Mouse (Mus musculus) hindbrain, embryonic 11.5 days (tissue): ENCODE data around the gene Ap4b1. TPM values are rescaled to one million over a fixed set of nuclear protein-coding genes. Genes with fewer than 3 reads are reported as not detected.

Experiments used
- ATAC-seq: fragments of 200-750 bp; cut with Nextera tagmentation; 2 replicates; pipeline ENCODE4 v1.8.0; 2017; ENCODE audit warnings: mild to moderate bottlenecking, moderate TSS enrichment, moderate library complexity; ENCODE audit not compliant: low FRiP score
- DNase-seq: peaks from one replicate; pipeline ENCODE4 v3.0.0-alpha.2; 2015; ENCODE audit warnings: low spot score
- H3K27ac ChIP-seq: fragments of 300-500 bp; sonication (generic); 2 replicates; pipeline ENCODE4 v1.5.1; 2014; ENCODE audit warnings: mild to moderate bottlenecking, low read depth, low read length
- H3K27me3 ChIP-seq: fragments of 300-500 bp; sonication (generic); 2 replicates; pipeline ENCODE4 v1.6.1; 2014; ENCODE audit warnings: mild to moderate bottlenecking, low read length, moderate library complexity, mixed read lengths; ENCODE audit not compliant: control insufficient read depth, insufficient read depth
- H3K36me3 ChIP-seq: fragments of 300-500 bp; sonication (generic); 2 replicates; pipeline ENCODE4 v1.6.1; 2014; ENCODE audit warnings: mild to moderate bottlenecking, low read length, moderate library complexity, mixed read lengths; ENCODE audit not compliant: control insufficient read depth, insufficient read depth
- H3K4me1 ChIP-seq: fragments of 300-500 bp; sonication (generic); replicated peaks from 2 replicates; pipeline ENCODE4 v1.6.1; 2014; ENCODE audit warnings: low read length, mixed read lengths; ENCODE audit not compliant: control insufficient read depth, insufficient read depth
- H3K4me2 ChIP-seq: fragments of 300-500 bp; sonication (generic); replicated peaks from 2 replicates; pipeline ENCODE4 v1.6.1; 2014; ENCODE audit warnings: mild to moderate bottlenecking, low read depth, low read length
- H3K4me3 ChIP-seq: fragments of 300-500 bp; sonication (generic); 2 replicates; pipeline ENCODE4 v1.5.1; 2014; ENCODE audit warnings: low read depth, low read length
- H3K9ac ChIP-seq: fragments of 300-500 bp; sonication (generic); 2 replicates; pipeline ENCODE4 v1.6.1; 2014; ENCODE audit warnings: low read depth, low read length
- H3K9me3 ChIP-seq: fragments of 300-500 bp; sonication (generic); 2 replicates; pipeline ENCODE4 v1.6.1; 2016; ENCODE audit warnings: low read length; ENCODE audit not compliant: control insufficient read depth
- WGBS: fragments of 180-500 bp; shearing (Covaris S2); extraction: QIAGEN DNeasy Blood & Tissue Kit; methylation state at CpG from one replicate; pipeline ENCODE4 v1.1.7; 2014; 5-methylcytosine and 5-hydroxymethylcytosine counted together
- polyA plus RNA-seq: library from polyadenylated mRNA; unstranded; fragments of >200 nt; fragmentation: Nextera tagmentation; extraction: Ambion mirVana; gene quantifications from 2 replicates; pipeline ENCODE4 v1.2.1, GENCODE M21; 2014

The Ap4b1 gene
- polyA plus RNA-seq, 1 experiment from 2014 or later, result 24.7 TPM

DNA sequence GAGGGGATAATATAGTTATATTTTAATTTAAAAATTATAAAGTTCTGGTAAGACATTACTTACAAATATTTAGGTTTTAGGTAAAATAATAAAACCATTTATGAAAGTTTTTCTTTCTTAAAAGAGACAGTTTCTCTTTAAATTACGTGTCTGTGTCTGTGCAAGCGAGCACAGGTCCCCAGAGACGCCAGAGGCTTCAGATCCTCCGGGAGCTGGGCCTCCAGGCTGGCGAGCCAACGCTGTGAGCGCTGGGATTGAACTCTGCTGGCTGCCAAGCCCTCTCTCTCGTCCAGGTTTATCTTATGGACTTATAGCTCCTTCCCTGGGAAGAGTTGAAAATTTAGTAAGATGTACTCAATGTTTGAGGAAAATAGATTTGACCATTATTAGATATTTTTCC is 44.5 kb downstream of the Ap4b1 start:
- DNase-seq, result no peak
- Histone ChIP-seq H3K9me3 (no peaks in the 10 kb centered on the region), H3K4me1 (no peaks in the 10 kb centered on the region), H3K9ac (no peak overlapping the region), H3K4me3 (no peak overlapping the region), H3K4me2 (no peak overlapping the region), H3K27ac (no peak overlapping the region), H3K36me3 (no peaks in the 10 kb centered on the region), H3K27me3 (no peaks in the 10 kb centered on the region)
- WGBS, result 73% methylated on average over 8 of the region's 8 CpGs
- ATAC-seq, result no peak

GRCm38 (mm10) chr3:103857036-103857805 is 47.9 kb downstream of the Ap4b1 start:
- DNase-seq, result no peak
- no peak overlapping the region for H3K9ac ChIP-seq

DNA sequence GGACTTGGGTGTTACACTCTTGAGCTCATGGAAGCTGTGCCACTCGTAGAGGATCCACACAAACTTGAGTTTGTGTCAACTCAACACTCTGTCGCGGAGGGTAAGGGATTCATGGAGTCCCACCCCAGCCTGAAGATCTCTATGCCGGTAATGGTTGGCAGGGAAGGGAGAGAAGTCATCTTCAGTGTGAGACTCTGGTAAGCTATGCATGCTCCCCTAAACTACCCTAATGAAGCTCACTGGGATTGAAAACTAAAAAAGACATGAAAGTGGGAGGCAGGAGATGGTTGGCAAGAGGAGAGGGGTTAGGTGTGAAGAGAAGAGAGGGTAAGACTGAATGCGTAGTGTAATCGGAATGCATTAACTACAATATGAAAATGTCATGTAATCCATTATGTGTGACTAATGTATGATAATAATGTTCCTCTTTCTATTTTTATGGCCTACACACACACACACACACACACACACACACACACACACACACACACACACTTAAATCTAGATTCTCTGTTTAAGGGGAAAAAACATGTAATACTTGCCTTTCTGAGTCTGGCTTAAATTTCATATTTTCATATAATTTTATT is 48.8 kb downstream of the Ap4b1 start:
- Histone ChIP-seq H3K9ac (no peak overlapping the region), H3K4me1 (no peaks in the 10 kb centered on the region), H3K4me2 (no peak overlapping the region), H3K27ac (no peak overlapping the region), H3K27me3 (no peaks in the 10 kb centered on the region), H3K9me3 (no peaks in the 10 kb centered on the region), H3K36me3 (no peaks in the 10 kb centered on the region), H3K4me3 (no peak overlapping the region)
- DNase-seq (no peak), ATAC-seq (no peak)
- WGBS, result 93% methylated on average over 6 of the region's 6 CpGs

More at GRCm38 (mm10) chr3:103857036-103857805, 47.9 kb downstream of the Ap4b1 start:
- Histone ChIP-seq H3K4me2 (no peak overlapping the region), H3K4me1 (no peaks in the 10 kb centered on the region), H3K27ac (no peak overlapping the region), H3K9me3 (no peaks in the 10 kb centered on the region), H3K36me3 (no peaks in the 10 kb centered on the region), H3K4me3 (no peak overlapping the region), H3K27me3 (no peaks in the 10 kb centered on the region)
- 90% methylated on average over 7 of the region's 7 CpGs for WGBS
- no peak for ATAC-seq

GRCm38 (mm10) chr3:103858881-103859801 is 49.8 kb downstream of the Ap4b1 start, which contains the start of gene Ptpn22:
Gene Ptpn22, plus strand, starts transcription at chr3:103859795.
- no peaks in the 10 kb centered on the region for H3K4me1 ChIP-seq
- H3K9me3 ChIP-seq, result no peaks in the 10 kb centered on the region
- no peak within 1 kb of the TSS for H3K27ac ChIP-seq
- H3K9ac ChIP-seq, result no peak within 1 kb of the TSS
- H3K4me3 ChIP-seq, result no peak within 1 kb of the TSS
- no peaks in the 10 kb centered on the region for H3K36me3 ChIP-seq
- no peaks in the 10 kb centered on the region for H3K27me3 ChIP-seq
- H3K4me2 ChIP-seq, result no peak within 1 kb of the TSS
- no peak for ATAC-seq
- WGBS, result 80% methylated on average over 12 of the region's 12 CpGs
- no peak for DNase-seq

GRCm38 (mm10) chr3:103859851-103860391 is 50.6 kb downstream of the Ap4b1 start:
- Histone ChIP-seq H3K9ac (no peak overlapping the region), H3K27me3 (no peaks in the 10 kb centered on the region), H3K27ac (no peak overlapping the region), H3K4me1 (no peaks in the 10 kb centered on the region), H3K9me3 (no peaks in the 10 kb centered on the region), H3K4me2 (no peak overlapping the region), H3K36me3 (no peaks in the 10 kb centered on the region), H3K4me3 (no peak overlapping the region)
- WGBS, result 86% methylated on average over 6 of the region's 6 CpGs
- ATAC-seq, result no peak
- DNase-seq, result no peak

DNA sequence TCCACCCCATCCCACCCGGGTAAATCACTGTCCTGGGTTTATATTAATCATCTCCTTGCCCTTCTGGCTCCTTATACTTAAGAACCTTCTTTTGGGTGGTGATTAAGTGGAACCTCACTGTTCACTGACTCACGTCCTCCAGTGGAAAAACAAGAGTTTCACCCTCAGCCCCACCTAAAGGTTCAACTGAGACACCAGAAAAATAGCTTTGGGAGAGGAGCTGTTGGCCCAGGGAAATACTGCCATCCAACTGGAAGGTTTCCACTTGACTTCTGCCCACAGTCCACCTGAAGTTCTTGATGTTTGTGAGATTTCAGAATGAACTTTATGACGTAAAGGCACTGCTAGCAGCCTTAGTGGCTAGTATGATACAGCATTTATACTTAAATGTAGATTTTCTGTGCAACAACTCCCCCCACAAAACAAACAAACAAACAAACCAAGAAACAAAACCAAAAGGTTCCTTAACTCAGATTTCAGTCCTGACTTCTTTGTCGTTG is 53.5 kb downstream of the Ap4b1 start:
- ATAC-seq, result no peak
- H3K9me3 ChIP-seq, result no peaks in the 10 kb centered on the region
- H3K4me1 ChIP-seq, result no peaks in the 10 kb centered on the region
- no peaks in the 10 kb centered on the region for H3K36me3 ChIP-seq
- H3K9ac ChIP-seq, result no peak overlapping the region
- WGBS, result 86% methylated on average over 4 of the region's 4 CpGs
- H3K27ac ChIP-seq, result no peak overlapping the region
- H3K4me3 ChIP-seq, result no peak overlapping the region
- H3K4me2 ChIP-seq, result no peak overlapping the region
- H3K27me3 ChIP-seq, result no peaks in the 10 kb centered on the region
- DNase-seq, result no peak

GRCm38 (mm10) chr3:103864200-103864599 is 54.9 kb downstream of the Ap4b1 start:
- ATAC-seq, result no peak
- Histone ChIP-seq H3K4me2 (no peak overlapping the region), H3K27me3 (no peaks in the 10 kb centered on the region), H3K9me3 (no peaks in the 10 kb centered on the region), H3K4me1 (no peaks in the 10 kb centered on the region), H3K9ac (no peak overlapping the region), H3K27ac (no peak overlapping the region), H3K4me3 (no peak overlapping the region), H3K36me3 (no peaks in the 10 kb centered on the region)
- DNase-seq, result no peak
- WGBS, result 91% methylated on average over 6 of the region's 6 CpGs

- H3K9ac ChIP-seq, result no peak overlapping the region
- H3K4me2 ChIP-seq, result no peak overlapping the region
- no peak overlapping the region for H3K27ac ChIP-seq
- 94% methylated on average over 5 of the region's 5 CpGs for WGBS
- no peak for ATAC-seq
- no peak overlapping the region for H3K4me3 ChIP-seq
- no peaks in the 10 kb centered on the region for H3K27me3 ChIP-seq
- H3K9me3 ChIP-seq, result no peaks in the 10 kb centered on the region
- H3K4me1 ChIP-seq, result no peaks in the 10 kb centered on the region
- H3K36me3 ChIP-seq, result no peaks in the 10 kb centered on the region
- no peak for DNase-seq
Measured at GRCm38 (mm10) chr3:103867424-103867971, 58.2 kb downstream of the Ap4b1 start.
